33 mouse cellular contexts compared by ENCODE assay signal in genomic region chr7:133670846-133671245, GRCm38 (mm10). TPM values are rescaled to one million over a fixed set of nuclear protein-coding genes. Genes with fewer than 3 reads are reported as not detected.
A peak's percentile ranks its signal among the peaks of the same experiment; 100 is the strongest.
DNase-seq lines count a peak whose midpoint lies in the region; ATAC-seq and TF ChIP-seq lines count a peak whose summit lies in the region.
"Had no signal": no experiment of that assay in that cellular context is flagged by ENCODE, and none has a peak within 500 bp of the region (broad histone marks: within the 10 kb centered on the region; RNA-seq: fewer than 3 reads in every experiment).

No protein-coding gene starts in this region.

- no peak overlapping the region for H3K4me3 ChIP-seq in liver, embryonic 11.5 days (ENCODE audit: low read depth, low read length)
- no peak overlapping the region for H3K4me3 ChIP-seq in liver, postnatal 0 days (ENCODE audit: low read depth, low read length)
- H3K4me3 ChIP-seq in liver, embryonic 15.5 days (replicated peaks) = no peak overlapping the region
- no peak overlapping the region for H3K4me3 ChIP-seq in forebrain, embryonic 15.5 days
- H3K4me3 ChIP-seq: embryonic facial prominence, embryonic 10.5 days; embryonic facial prominence, embryonic 13.5 days; erythroblast, embryonic 14.5 days; forebrain, embryonic 12.5 days; heart, embryonic 12.5 days; heart, embryonic 15.5 days; hindbrain, embryonic 10.5 days; hindbrain, embryonic 13.5 days had no signal

- no peak for TF ChIP-seq EP300 in liver, postnatal 0 days (IDR thresholded peaks at IDR 0.05; ENCODE audit: low read depth)

- H3K27ac ChIP-seq in liver, embryonic 11.5 days (ENCODE audit: low read depth, low read length) = no peak overlapping the region
- H3K27ac ChIP-seq in liver, postnatal 0 days (ENCODE audit: low read depth) = no peak overlapping the region
- no peak overlapping the region for H3K27ac ChIP-seq in liver, embryonic 15.5 days (replicated peaks)
- H3K27ac ChIP-seq in forebrain, embryonic 15.5 days (replicated peaks) = no peak overlapping the region
- H3K27ac ChIP-seq: embryonic facial prominence, embryonic 10.5 days; embryonic facial prominence, embryonic 13.5 days; forebrain, embryonic 12.5 days; heart, embryonic 15.5 days; hindbrain, embryonic 10.5 days; hindbrain, embryonic 13.5 days had no signal

- no peak overlapping the region for H3K9ac ChIP-seq in liver, embryonic 11.5 days (ENCODE audit: low read depth, low read length)
- H3K9ac ChIP-seq in liver, postnatal 0 days (replicated peaks) = no peak overlapping the region
- H3K9ac ChIP-seq in liver, embryonic 15.5 days = no peak overlapping the region
- no peak overlapping the region for H3K9ac ChIP-seq in forebrain, embryonic 15.5 days (replicated peaks)
- H3K9ac ChIP-seq: embryonic facial prominence, embryonic 13.5 days; forebrain, embryonic 12.5 days; heart, embryonic 12.5 days; heart, embryonic 15.5 days; hindbrain, embryonic 13.5 days had no signal

- H3K4me1 ChIP-seq in liver, embryonic 11.5 days (replicated peaks; ENCODE audit: control insufficient read depth, insufficient read depth, low read length) = no peaks in the 10 kb centered on the region
- H3K4me1 ChIP-seq in liver, postnatal 0 days (ENCODE audit: insufficient read depth) = no peaks in the 10 kb centered on the region
- H3K4me1 ChIP-seq in liver, embryonic 15.5 days (replicated peaks) = no peaks in the 10 kb centered on the region
- no peaks in the 10 kb centered on the region for H3K4me1 ChIP-seq in forebrain, embryonic 15.5 days
- H3K4me1 ChIP-seq: embryonic facial prominence, embryonic 10.5 days; embryonic facial prominence, embryonic 13.5 days; forebrain, embryonic 12.5 days; heart, embryonic 12.5 days; heart, embryonic 15.5 days; hindbrain, embryonic 10.5 days; hindbrain, embryonic 13.5 days had no signal

- H3K9me3 ChIP-seq in liver, embryonic 11.5 days (ENCODE audit: control insufficient read depth, low read length) = no peaks in the 10 kb centered on the region
- H3K9me3 ChIP-seq in liver, postnatal 0 days (ENCODE audit: low read length) = no peaks in the 10 kb centered on the region
- H3K9me3 ChIP-seq in liver, embryonic 15.5 days (replicated peaks) = no peaks in the 10 kb centered on the region
- no peaks in the 10 kb centered on the region for H3K9me3 ChIP-seq in forebrain, embryonic 15.5 days
- H3K9me3 ChIP-seq: embryonic facial prominence, embryonic 10.5 days; embryonic facial prominence, embryonic 13.5 days; forebrain, embryonic 12.5 days; heart, embryonic 12.5 days; heart, embryonic 15.5 days; hindbrain, embryonic 10.5 days; hindbrain, embryonic 13.5 days had no signal

- H3K36me3 ChIP-seq in liver, embryonic 11.5 days (ENCODE audit: control insufficient read depth, insufficient read depth, low read length) = peaks cover 28% of the 10 kb centered on the region; the same call in 1 of the 2 replicates
- peaks cover 48% of the 10 kb centered on the region for H3K36me3 ChIP-seq in liver, postnatal 0 days (replicated peaks; ENCODE audit: insufficient read depth, low read length)
- peaks cover 83% of the 10 kb centered on the region for H3K36me3 ChIP-seq in liver, embryonic 15.5 days (replicated peaks)
- H3K36me3 ChIP-seq in forebrain, embryonic 15.5 days = peaks cover 66% of the 10 kb centered on the region

- no peaks in the 10 kb centered on the region for H3K27me3 ChIP-seq in liver, embryonic 11.5 days (replicated peaks; ENCODE audit: control insufficient read depth, insufficient read depth, low read length)
- no peaks in the 10 kb centered on the region for H3K27me3 ChIP-seq in liver, postnatal 0 days (ENCODE audit: insufficient read depth, low read length)
- H3K27me3 ChIP-seq in liver, embryonic 15.5 days = no peaks in the 10 kb centered on the region
- no peaks in the 10 kb centered on the region for H3K27me3 ChIP-seq in forebrain, embryonic 15.5 days
- H3K27me3 ChIP-seq: embryonic facial prominence, embryonic 13.5 days; forebrain, embryonic 12.5 days; heart, embryonic 12.5 days; heart, embryonic 15.5 days; hindbrain, embryonic 13.5 days; Patski had no signal

- no peak for TF ChIP-seq CTCF in liver, postnatal 0 days (IDR thresholded peaks at IDR 0.05; ENCODE audit: low read depth)

- no peak for DNase-seq in liver, embryonic 11.5 days (ENCODE audit: low spot score)
- DNase-seq in liver, postnatal 0 days = no peak
- DNase-seq in testis, postnatal 14 days (ENCODE audit: low spot score) = no peak
- no peak for DNase-seq in left cerebral cortex, postnatal 25 days (ENCODE audit: low spot score in 2 of 2)
- DNase-seq: adrenal gland, postnatal 10 days; adrenal gland, postnatal 36 days; cerebellum, adult 11 months; cerebellum, adult 2 months; cerebellum, adult 9-11 months; cerebellum, postnatal 25 days; embryo, embryonic 11 days; gastrocnemius, postnatal 10 days; heart, adult 18-20 months; heart, postnatal 10 days; heart, postnatal 36 days had no signal

- H3K4me2 ChIP-seq in liver, embryonic 11.5 days = no peak overlapping the region
- no peak overlapping the region for H3K4me2 ChIP-seq in liver, postnatal 0 days (ENCODE audit: low read depth, low read length)
- H3K4me2 ChIP-seq in liver, embryonic 15.5 days = no peak overlapping the region
- H3K4me2 ChIP-seq in forebrain, embryonic 15.5 days (replicated peaks) = no peak overlapping the region
- H3K4me2 ChIP-seq: embryonic facial prominence, embryonic 13.5 days; forebrain, embryonic 12.5 days; heart, embryonic 12.5 days; heart, embryonic 15.5 days; hindbrain, embryonic 13.5 days had no signal

- 68% methylated on average over 3 of the region's 3 CpGs for WGBS in liver, embryonic 11.5 days
- WGBS in liver, postnatal 0 days (ENCODE audit: insufficient replicate concordance) = 57% methylated on average over 3 of the region's 3 CpGs
- 40% methylated on average over 3 of the region's 3 CpGs for WGBS in liver, embryonic 15.5 days (ENCODE audit: insufficient replicate concordance)
- 94% methylated on average over 3 of the region's 3 CpGs for WGBS in forebrain, embryonic 15.5 days

- intact Hi-C loops in left cerebral cortex, postnatal 25 days (cut with DNase I) = loop anchor here (5.0 kb wide), 1 partner anchor 1816 kb away; no protein-coding TSS in a partner anchor

- ATAC-seq in liver, embryonic 11.5 days (replicated peaks; ENCODE audit: low FRiP score) = 0 out of 2 replicates have a peak, but pooled peaks have one; percentile 26
- no peak for ATAC-seq in liver, postnatal 0 days
- ATAC-seq in common myeloid progenitor, adult 5-6 weeks (replicated peaks; ENCODE audit: low read depth, poor library complexity, severe bottlenecking) = peak; percentile 43
- peak; percentile 33; the same call in 1 of the 2 replicates for ATAC-seq in liver, embryonic 15.5 days (ENCODE audit: insufficient read depth)
- peak; percentile 95 for ATAC-seq in megakaryocyte-erythroid progenitor cell, adult 5-6 weeks (replicated peaks; ENCODE audit: low FRiP score, low TSS enrichment, poor library complexity, severe bottlenecking)
- ATAC-seq in forebrain, embryonic 15.5 days (replicated peaks) = no peak
- ATAC-seq: forebrain, embryonic 16.5 days; hindbrain, embryonic 16.5 days; Patski had no signal

RNA-seq across cellular contexts. Expression of gene Mmp21, which starts 9.0 kb away (rescaled TPM):
- 0.13 TPM in 1 of 2 replicates, not detected in the other for polyA plus RNA-seq in liver, embryonic 11.5 days (2014; fragmentation: Nextera tagmentation; extraction: Ambion mirVana)
- 0.11 TPM in 1 of 2 replicates, not detected in the other for polyA plus RNA-seq in liver, postnatal 0 days (2015; fragmentation: Nextera tagmentation; extraction: Ambion mirVana)
- not detected in 2 replicates for total RNA-seq in common myeloid progenitor, adult 5-6 weeks (2017)
- not detected in 2 replicates for polyA plus RNA-seq in liver, embryonic 15.5 days (2015; fragmentation: Nextera tagmentation; extraction: Ambion mirVana)
- total RNA-seq in megakaryocyte-erythroid progenitor cell, adult 5-6 weeks (2014; fragmentation: Nextera tagmentation) = not detected in 2 replicates
- total RNA-seq in megakaryocyte-erythroid progenitor cell, adult 5-6 weeks (2017) = not detected in 2 replicates
- polyA plus RNA-seq in forebrain, embryonic 15.5 days (2015; fragmentation: Nextera tagmentation; extraction: Ambion mirVana) = 0.14 TPM in 1 of 2 replicates, not detected in the other
- not detected for total RNA-seq in left cerebral cortex, postnatal 25 days (2021)
- total RNA-seq: adrenal gland, adult 18-20 months; adrenal gland, postnatal 10 days; adrenal gland, postnatal 36 days; gastrocnemius, adult 18-20 months; gastrocnemius, postnatal 10 days; heart, adult 18-20 months; heart, postnatal 10 days; heart, postnatal 36 days had no signal
- polyA plus RNA-seq: cerebellum, adult 2 months; embryonic facial prominence, embryonic 13.5 days; forebrain, embryonic 12.5 days; gonadal fat pad, adult 2 months; heart, embryonic 15.5 days; hindbrain, embryonic 10.5 days; hindbrain, embryonic 13.5 days; Patski had no signal

RNA-seq across cellular contexts. Expression of gene Edrf1, which starts 33.5 kb away (rescaled TPM):
- 23.0 and 24.4 TPM in 2 replicates for polyA plus RNA-seq in liver, embryonic 11.5 days (2014; fragmentation: Nextera tagmentation; extraction: Ambion mirVana)
- polyA plus RNA-seq in liver, postnatal 0 days (2015; fragmentation: Nextera tagmentation; extraction: Ambion mirVana) = 3.9 and 4.5 TPM in 2 replicates
- total RNA-seq in common myeloid progenitor, adult 5-6 weeks (2017) = 31.3 and 35.5 TPM in 2 replicates
- 8.3 and 11.4 TPM in 2 replicates for polyA plus RNA-seq in liver, embryonic 15.5 days (2015; fragmentation: Nextera tagmentation; extraction: Ambion mirVana)
- total RNA-seq in megakaryocyte-erythroid progenitor cell, adult 5-6 weeks (2014; fragmentation: Nextera tagmentation) = 25.5 and 29.9 TPM in 2 replicates
- total RNA-seq in megakaryocyte-erythroid progenitor cell, adult 5-6 weeks (2017) = 34.2 and 37.9 TPM in 2 replicates
- polyA plus RNA-seq in forebrain, embryonic 15.5 days (2015; fragmentation: Nextera tagmentation; extraction: Ambion mirVana) = 22.6 and 25.9 TPM in 2 replicates
- total RNA-seq in left cerebral cortex, postnatal 25 days (2021) = 10 to 100 TPM; 22.0 to 22.7 TPM

RNA-seq across cellular contexts. Expression of gene Bccip, which starts 38.3 kb away (rescaled TPM):
- 200 and 201 TPM in 2 replicates for polyA plus RNA-seq in liver, embryonic 11.5 days (2014; fragmentation: Nextera tagmentation; extraction: Ambion mirVana)
- 68.7 and 70.3 TPM in 2 replicates for polyA plus RNA-seq in liver, postnatal 0 days (2015; fragmentation: Nextera tagmentation; extraction: Ambion mirVana)
- total RNA-seq in common myeloid progenitor, adult 5-6 weeks (2017) = 130 and 142 TPM in 2 replicates
- polyA plus RNA-seq in liver, embryonic 15.5 days (2015; fragmentation: Nextera tagmentation; extraction: Ambion mirVana) = 72.0 and 74.4 TPM in 2 replicates
- total RNA-seq in megakaryocyte-erythroid progenitor cell, adult 5-6 weeks (2014; fragmentation: Nextera tagmentation) = 163 and 166 TPM in 2 replicates
- 224 and 247 TPM in 2 replicates for total RNA-seq in megakaryocyte-erythroid progenitor cell, adult 5-6 weeks (2017)
- 115 and 117 TPM in 2 replicates for polyA plus RNA-seq in forebrain, embryonic 15.5 days (2015; fragmentation: Nextera tagmentation; extraction: Ambion mirVana)
- total RNA-seq in left cerebral cortex, postnatal 25 days (2021) = 10 to 100 TPM; 67.3 to 68.4 TPM

RNA-seq across cellular contexts. Expression of gene Uros, which starts 39.0 kb away (rescaled TPM):
- polyA plus RNA-seq in liver, embryonic 11.5 days (2014; fragmentation: Nextera tagmentation; extraction: Ambion mirVana) = 129 and 150 TPM in 2 replicates
- polyA plus RNA-seq in liver, postnatal 0 days (2015; fragmentation: Nextera tagmentation; extraction: Ambion mirVana) = 51.9 and 56.1 TPM in 2 replicates
- 21.7 and 37.6 TPM in 2 replicates for total RNA-seq in common myeloid progenitor, adult 5-6 weeks (2017)
- polyA plus RNA-seq in liver, embryonic 15.5 days (2015; fragmentation: Nextera tagmentation; extraction: Ambion mirVana) = 175 and 179 TPM in 2 replicates
- total RNA-seq in megakaryocyte-erythroid progenitor cell, adult 5-6 weeks (2014; fragmentation: Nextera tagmentation) = 63.6 and 75.9 TPM in 2 replicates
- 42.4 and 82.1 TPM in 2 replicates for total RNA-seq in megakaryocyte-erythroid progenitor cell, adult 5-6 weeks (2017)
- polyA plus RNA-seq in forebrain, embryonic 15.5 days (2015; fragmentation: Nextera tagmentation; extraction: Ambion mirVana) = 52.9 and 55.3 TPM in 2 replicates
- total RNA-seq in left cerebral cortex, postnatal 25 days (2021) = 10 to 100 TPM; 21.1 to 22.5 TPM

Comparison
In these comparisons a context has a peak if more than half of its experiments do, and no peak if none do; other contexts are left out.
1. ATAC-seq: peak in liver, embryonic 11.5 days (single experiment), common myeloid progenitor, adult 5-6 weeks (single experiment), liver, embryonic 15.5 days (single experiment) and megakaryocyte-erythroid progenitor cell, adult 5-6 weeks (single experiment); none in liver, postnatal 0 days (single experiment) and forebrain, embryonic 15.5 days (single experiment).